Mouse (Mus musculus) hindbrain, embryonic 16.5 days (tissue): Measurements from ENCODE around the gene Txlng. TPM values are rescaled to one million over a fixed set of nuclear protein-coding genes. Genes with fewer than 3 reads are reported as not detected.

ENCODE experiments used
- ATAC-seq: fragments of 200-750 bp; cut with Nextera tagmentation; 2 replicates; pipeline ENCODE4 v1.8.0; 2017; ENCODE audit warnings: moderate TSS enrichment, moderate library complexity
- H3K27ac ChIP-seq: fragments of 300-500 bp; sonication (generic); 2 replicates; pipeline ENCODE4 v1.5.1; 2014; ENCODE audit warnings: low read depth, mild to moderate bottlenecking, control low read depth, low read length, moderate library complexity
- H3K27me3 ChIP-seq: fragments of 300-500 bp; sonication (generic); replicated peaks from 2 replicates; pipeline ENCODE4 v1.6.1; 2014; ENCODE audit warnings: low read length; ENCODE audit not compliant: control insufficient read depth, insufficient read depth
- H3K36me3 ChIP-seq: fragments of 300-500 bp; sonication (generic); 2 replicates; pipeline ENCODE4 v1.6.1; 2014; ENCODE audit warnings: mild to moderate bottlenecking, low read length, moderate library complexity, mixed read lengths; ENCODE audit not compliant: control insufficient read depth, insufficient read depth
- H3K4me1 ChIP-seq: fragments of 300-500 bp; sonication (generic); 2 replicates; pipeline ENCODE4 v1.6.1; 2014; ENCODE audit warnings: low read depth, low read length; ENCODE audit not compliant: control insufficient read depth, insufficient read depth
- H3K4me2 ChIP-seq: fragments of 300-500 bp; sonication (generic); 2 replicates; pipeline ENCODE4 v1.6.1; 2014; ENCODE audit warnings: mild to moderate bottlenecking, low read length, control low read depth, moderate library complexity
- H3K4me3 ChIP-seq: fragments of 300-500 bp; sonication (generic); 2 replicates; pipeline ENCODE4 v1.5.1; 2014; ENCODE audit warnings: mild to moderate bottlenecking, low read length, control low read depth, moderate library complexity
- H3K9ac ChIP-seq: fragments of 300-500 bp; sonication (generic); 2 replicates; pipeline ENCODE4 v1.6.1; 2014; ENCODE audit warnings: low read depth, mild to moderate bottlenecking, control low read depth, low read length, moderate library complexity
- H3K9me3 ChIP-seq: fragments of 300-500 bp; sonication (generic); 2 replicates; pipeline ENCODE4 v1.6.1; 2014; ENCODE audit warnings: mild to moderate bottlenecking, low read length, moderate library complexity; ENCODE audit not compliant: control insufficient read depth
- WGBS: fragments of 180-500 bp; shearing (Covaris S2); extraction: QIAGEN DNeasy Blood & Tissue Kit; methylation state at CpG from one replicate; pipeline ENCODE4 v1.1.7; 2014; 5-methylcytosine and 5-hydroxymethylcytosine counted together
- microRNA counts: library from miRNA; unstranded; fragments of <30 nt; microRNA quantifications from one replicate; lab custom pipeline; 2016
- microRNA-seq: library from miRNA; unstranded; fragments of <30 nt; microRNA quantifications from one replicate; pipeline ENCODE4, GENCODE M21; 2017
- polyA plus RNA-seq: library from polyadenylated mRNA; unstranded; fragments of >200 nt; fragmentation: Nextera tagmentation; extraction: Ambion mirVana; gene quantifications from 2 replicates; pipeline ENCODE4 v1.2.1, GENCODE M21; 2015

Txlng gene
- polyA plus RNA-seq, 1 experiment from 2014 or later: 11.8 TPM

- WGBS: 20% methylated on average over 6 of the region's 9 CpGs
Observed at GRCm38 (mm10) chrX:162736140-162736659, 93.1 kb downstream of the Txlng start.

GRCm38 (mm10) chrX:162734997-162735929 lies 94.0 kb downstream of the Txlng start:
- ATAC-seq: peak; percentile 93
- Histone ChIP-seq H3K9me3 (no peaks in the 10 kb centered on the region), H3K27ac (peak overlapping the region; percentile 78)

More at GRCm38 (mm10) chrX:162736140-162736659, 93.1 kb downstream of the Txlng start:
- ATAC-seq: peak; percentile 72
- Histone ChIP-seq H3K4me2 (peak overlapping the region; percentile 63), H3K27ac (peak overlapping the region; percentile 78), H3K9me3 (no peaks in the 10 kb centered on the region), H3K4me1 (no peaks in the 10 kb centered on the region), H3K4me3 (peak overlapping the region; percentile 35), H3K9ac (peak overlapping the region; percentile 50; the same call in 1 of the 2 replicates), H3K36me3 (no peaks in the 10 kb centered on the region), H3K27me3 (no peaks in the 10 kb centered on the region)

GRCm38 (mm10) chrX:162730031-162730430 lies 99.2 kb downstream of the Txlng start:
- Histone ChIP-seq H3K9ac (no peak overlapping the region), H3K4me1 (no peaks in the 10 kb centered on the region), H3K4me2 (no peak overlapping the region), H3K9me3 (no peaks in the 10 kb centered on the region), H3K36me3 (no peaks in the 10 kb centered on the region), H3K4me3 (no peak overlapping the region), H3K27ac (no peak overlapping the region), H3K27me3 (no peaks in the 10 kb centered on the region)
- no peak for ATAC-seq
- 87% methylated on average over 4 of the region's 4 CpGs for WGBS

More at GRCm38 (mm10) chrX:162734997-162735929, 94.0 kb downstream of the Txlng start:
- no peaks in the 10 kb centered on the region for H3K36me3 ChIP-seq
- H3K4me1 ChIP-seq: no peaks in the 10 kb centered on the region
- peak overlapping the region; percentile 50; the same call in 1 of the 2 replicates for H3K9ac ChIP-seq
- 18% methylated on average over 25 of the region's 25 CpGs for WGBS
- no peaks in the 10 kb centered on the region for H3K27me3 ChIP-seq
- peak overlapping the region; percentile 63 for H3K4me2 ChIP-seq
- peak overlapping the region; percentile 35 for H3K4me3 ChIP-seq

MicroRNAs within 50 kb of the gene (microRNA counts, 519-probe panel; counts per million panel counts)
- 2,262 counts per million, percentile 49 among the panel's probes with 10 or more counts for microRNA mmu-miR-3473 (lab: Ali Mortazavi, UCI)

Small RNA genes lying within 50 kb of the gene (microRNA-seq; reads per million reads assigned to microRNA genes)
- gene Mir3473a: not detected

Other genes starting within 250 kb of the Txlng start
- 2.6 and 3.3 TPM in 2 replicates for gene Reps2, start 185.8 kb downstream of the Txlng start, polyA plus RNA-seq
- gene Rbbp7, start 69.1 kb downstream of the Txlng start, polyA plus RNA-seq: 247 and 258 TPM in 2 replicates
- 31.4 and 33.7 TPM in 2 replicates for gene Syap1, start 59.0 kb upstream of the Txlng start, polyA plus RNA-seq
- 91.1 and 99.1 TPM in 2 replicates for gene Ctps2, start 71.8 kb upstream of the Txlng start, polyA plus RNA-seq
- gene S100g, start 135.1 kb upstream of the Txlng start, polyA plus RNA-seq: 0.62 and 1.7 TPM in 2 replicates